Mouse (Mus musculus) left cerebral cortex, postnatal 25 days (tissue): ENCODE measurements at regions not wholly inside any gene's neighbourhood (a gene's known extent, or its start where the extent isn't known, plus 50 kb on each side); places are given as distances from the start of the nearest gene placed in this dataset.

Experiments used
- DNase-seq, 2 experiments: peaks; one replicate each; pipeline ENCODE4 v3.0.0; 2022; ENCODE audit warnings: low spot score in 2 of 2, mixed read lengths in 1 of 2
- intact Hi-C: fragments of 180-260 bp; cut with DNase I; formaldehyde crosslinking; loops from one replicate; pipeline ENCODE4 v1.15.1; 2025

GRCm38 (mm10) chr12:119034828-119035227 is 68.6 kb upstream of the Abcb5 start:
- intact Hi-C loops: no loop called here
- no peak for DNase-seq

GRCm38 (mm10) chr12:119028711-119029110 is 62.5 kb upstream of the Abcb5 start:
- no peak for DNase-seq
- intact Hi-C loops: loop anchor here (5.0 to 10.0 kb wide), 2 partner anchors 206 to 294 kb away; partner anchors contain the start of gene Itgb8

- intact Hi-C loops: loop anchor here (5.0 to 10.0 kb wide), 2 partner anchors 207 to 294 kb away; partner anchors contain the start of gene Itgb8
- DNase-seq: no peak
Observed at GRCm38 (mm10) chr12:119028161-119028560, 61.9 kb upstream of the Abcb5 start.

- peak in 1 of 2 experiments; percentile 75 for DNase-seq
- intact Hi-C loops: loop anchor here (5.0 to 10.0 kb wide), 2 partner anchors 207 to 295 kb away; partner anchors contain the start of gene Itgb8
Observed at GRCm38 (mm10) chr12:119027701-119028100, 61.5 kb upstream of the Abcb5 start.

GRCm38 (mm10) chr12:119026311-119026710 is 60.1 kb upstream of the Abcb5 start:
- intact Hi-C loops: loop anchor here (5.0 to 10.0 kb wide), 2 partner anchors 208 to 296 kb away; partner anchors contain the start of gene Itgb8
- DNase-seq: peak; percentile 11 to 45

GRCm38 (mm10) chr12:119024063-119024462 is 57.8 kb upstream of the Abcb5 start:
- intact Hi-C loops: loop anchor here (10.0 kb wide), 1 partner anchor 211 kb away; the partner anchor contains the start of gene Itgb8

More at GRCm38 (mm10) chr12:119024063-119024462, 57.8 kb upstream of the Abcb5 start:
- DNase-seq: peak in 1 of 2 experiments; percentile 78
